Mouse (Mus musculus) G1E (cell line): ENCODE data around the gene Chrnb2. TPM values are rescaled to one million over a fixed set of nuclear protein-coding genes. Genes with fewer than 3 reads are reported as not detected.

Experiments
- ATAC-seq: 2 replicates; pipeline ENCODE4 v1.8.0; 2016; ENCODE audit warnings: mild to moderate bottlenecking; ENCODE audit not compliant: insufficient number of reproducible peaks, poor library complexity, low FRiP score, severe bottlenecking; ENCODE audit errors: extremely low read depth
- DNase-seq: peaks from one replicate; pipeline ENCODE4 v3.0.0; 2012; ENCODE audit warnings: low spot score
- H3K27me3 ChIP-seq: 2 replicates; pipeline ENCODE4 v1.6.1; 2012; ENCODE audit warnings: mild to moderate bottlenecking, low read length, inconsistent platforms; ENCODE audit not compliant: insufficient read depth
- H3K36me3 ChIP-seq: replicated peaks from 2 replicates; pipeline ENCODE3; 2012; ENCODE audit warnings: mild to moderate bottlenecking, inconsistent platforms
- H3K4me1 ChIP-seq: 2 replicates; pipeline ENCODE4 v1.6.1; 2012; ENCODE audit warnings: low read depth, low read length, inconsistent platforms, mixed read lengths; ENCODE audit not compliant: insufficient read depth
- H3K4me3 ChIP-seq: 2 replicates; pipeline ENCODE4 v1.5.1; 2012; ENCODE audit warnings: low read depth, mild to moderate bottlenecking, inconsistent platforms, low read length, moderate library complexity, mixed read lengths
- H3K9me3 ChIP-seq: replicated peaks from 2 replicates; pipeline ENCODE4 v1.6.1; 2012; ENCODE audit warnings: inconsistent platforms
- CTCF ChIP-seq: IDR thresholded peaks from 2 replicates; pipeline ENCODE4 v1.5.1; 2012; ENCODE audit warnings: low read depth, low read length, inconsistent platforms, mixed read lengths
- GATA1 ChIP-seq: IDR thresholded peaks from 2 replicates; pipeline ENCODE4 v1.6.1; 2012; ENCODE audit warnings: borderline replicate concordance, low read length, inconsistent platforms, mixed read lengths
- GATA2 ChIP-seq: IDR thresholded peaks from 2 replicates; pipeline ENCODE4 v1.6.1; 2012; ENCODE audit warnings: low read depth, low read length, inconsistent platforms, borderline replicate concordance
- POLR2AphosphoS5 ChIP-seq: IDR thresholded peaks from 2 replicates; pipeline ENCODE4 v1.6.1; 2012; ENCODE audit warnings: low read depth, low read length, inconsistent platforms; ENCODE audit not compliant: insufficient replicate concordance
- TAL1 ChIP-seq: conservative IDR thresholded peaks from 2 replicates; pipeline ENCODE4 v1.6.1; 2012; ENCODE audit warnings: low read depth, low read length, inconsistent platforms, mixed read lengths
- polyA plus RNA-seq: library from polyadenylated mRNA; stranded (reverse); fragments of >175 nt; gene quantifications from 2 replicates; pipeline ENCODE4 v1.2.3, GENCODE M21; 2012
- total RNA-seq, 2 experiments: library from RNA; stranded (forward) in 1 of 2; stranded (reverse) in 1 of 2; fragments of 200-1000 nt in 1 of 2; fragments of >200 nt in 1 of 2; fragmentation: Nextera tagmentation in 1 of 2; gene quantifications; 2 replicates each; pipeline ENCODE4 v1.2.3; 2014 to 2017

Gene Chrnb2
- total RNA-seq (2014; fragmentation: Nextera tagmentation), result 2.0 and 2.2 TPM in 2 replicates
- 1.2 and 1.3 TPM in 2 replicates for total RNA-seq (2017)
- polyA plus RNA-seq, result 0.14 and 0.23 TPM in 2 replicates

DNA sequence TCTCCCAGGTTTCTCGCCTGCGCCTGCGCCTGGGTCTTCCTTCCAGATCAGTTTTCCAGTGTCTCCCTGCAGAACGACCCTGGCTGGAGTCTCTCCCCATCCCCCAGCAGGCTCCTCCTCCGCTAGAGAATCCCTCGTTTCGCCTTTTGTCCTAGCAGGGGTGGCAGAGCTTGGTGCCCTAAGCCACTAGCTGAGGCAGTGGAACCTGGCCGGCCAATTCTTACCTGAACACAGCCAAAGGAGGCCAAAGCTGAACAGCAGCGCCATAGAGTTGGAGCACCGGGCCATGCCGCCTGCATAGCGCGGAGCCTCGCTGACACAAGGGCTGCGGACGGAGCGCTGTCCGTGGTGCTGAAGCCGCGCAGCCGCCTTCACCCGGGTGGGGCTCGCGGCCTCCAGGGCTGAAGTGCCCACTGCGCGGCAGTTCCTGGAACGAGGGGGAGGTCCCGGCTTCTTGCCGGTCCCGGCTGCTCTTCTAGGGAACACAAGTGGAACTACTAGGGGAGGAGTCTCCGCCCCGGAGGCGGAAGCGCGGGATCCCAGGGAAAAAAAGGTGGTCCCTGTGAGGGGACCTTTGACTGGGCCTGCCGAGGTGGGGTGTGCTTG, at the start of gene Chrnb2:
Gene Chrnb2 (minus strand): TSS at position 514 of the 606 bp plus-strand sequence.
- Histone ChIP-seq H3K36me3 (peaks cover 7% of the 10 kb centered on the region), H3K27me3 (peaks cover 46% of the 10 kb centered on the region)

DNA sequence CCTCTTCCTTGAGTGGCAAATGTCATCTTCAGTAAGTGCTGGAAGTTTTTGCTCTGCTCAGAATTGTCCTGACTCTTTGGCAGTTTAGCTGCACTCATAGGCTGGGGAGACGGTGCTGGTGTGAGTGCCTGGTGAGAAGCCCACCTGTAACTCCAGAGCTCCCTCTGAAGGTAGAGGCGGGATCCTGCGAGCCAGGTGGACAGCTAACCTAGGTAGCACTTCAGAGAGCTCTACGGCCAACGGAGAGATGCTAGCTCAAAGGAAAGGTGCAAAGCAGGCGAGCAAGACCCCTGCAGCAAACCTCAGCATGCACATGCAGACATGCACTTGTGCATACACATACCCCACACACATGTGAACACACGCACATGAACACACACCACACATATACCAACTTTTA, 49.6 kb upstream of the Chrnb2 start:
- TF ChIP-seq TAL1 (no peak), POLR2AphosphoS5 (no peak), GATA2 (no peak), CTCF (no peak), GATA1 (no peak)
- no peaks in the 10 kb centered on the region; the same call in 1 of the 2 replicates for H3K4me1 ChIP-seq

More for the DNA sequence above, at the start of gene Chrnb2:
- no peaks in the 10 kb centered on the region for H3K9me3 ChIP-seq
- DNase-seq, result peak; percentile 57
- peaks cover 9% of the 10 kb centered on the region for H3K4me1 ChIP-seq
- ATAC-seq, result no peak
- H3K4me3 ChIP-seq, result no peak within 1 kb of the TSS; the same call in 1 of the 2 replicates
- TF ChIP-seq GATA1 (no peak), POLR2AphosphoS5 (no peak), GATA2 (no peak), CTCF (no peak), TAL1 (no peak)

DNA sequence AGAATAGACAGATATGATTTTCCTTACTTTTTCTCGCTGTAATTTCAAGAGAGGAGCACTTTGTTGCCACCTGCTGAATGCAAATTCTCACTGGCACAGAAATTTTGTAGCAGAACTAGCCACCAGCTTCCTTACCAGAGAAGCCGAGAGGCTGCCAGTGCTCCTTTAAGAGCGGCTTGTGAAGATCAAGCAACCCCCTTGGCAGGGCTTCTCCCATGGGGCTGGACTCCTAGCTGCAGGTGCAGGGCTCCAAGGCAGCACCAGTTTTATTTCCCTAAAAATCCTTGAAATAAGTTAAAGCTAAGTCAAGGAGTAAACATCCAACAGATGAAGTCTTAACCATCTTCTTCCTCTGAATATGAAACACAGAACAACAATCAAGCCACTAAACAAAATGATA, 47.7 kb upstream of the Chrnb2 start:
- no peaks in the 10 kb centered on the region for H3K9me3 ChIP-seq
- H3K36me3 ChIP-seq, result no peaks in the 10 kb centered on the region
- ATAC-seq (no peak), DNase-seq (no peak)
- TF ChIP-seq TAL1 (no peak), GATA1 (no peak), GATA2 (no peak), CTCF (no peak), POLR2AphosphoS5 (no peak)
- peaks cover 18% of the 10 kb centered on the region for H3K27me3 ChIP-seq
- peaks cover 13% of the 10 kb centered on the region for H3K4me1 ChIP-seq
- no peak overlapping the region for H3K4me3 ChIP-seq

More for the DNA sequence above, 49.6 kb upstream of the Chrnb2 start:
- Histone ChIP-seq H3K4me3 (no peak overlapping the region), H3K27me3 (peaks cover 17% of the 10 kb centered on the region), H3K36me3 (no peaks in the 10 kb centered on the region), H3K9me3 (no peaks in the 10 kb centered on the region)
- DNase-seq, result no peak
- ATAC-seq, result no peak

DNA sequence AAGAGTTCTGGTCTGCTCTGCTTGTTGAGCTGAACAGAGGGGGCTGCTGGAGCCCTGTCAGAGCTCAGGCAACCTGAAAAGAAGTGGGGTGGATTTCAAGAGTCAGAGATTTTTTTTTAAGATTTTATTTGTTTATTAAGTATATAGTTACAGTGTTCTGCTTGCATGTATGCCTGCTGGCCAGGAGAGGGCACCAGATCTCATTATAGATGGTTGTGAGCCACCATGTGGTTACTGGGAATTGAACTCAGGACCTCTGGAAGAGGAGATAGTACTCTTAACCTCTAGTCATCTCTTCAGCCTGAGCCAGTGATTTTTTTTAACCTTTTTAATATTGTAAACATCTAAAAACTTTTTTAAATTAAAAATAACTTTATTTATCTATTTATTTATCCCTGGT, 46.4 kb upstream of the Chrnb2 start:
- TF ChIP-seq POLR2AphosphoS5, result no peak
- no peak for TF ChIP-seq GATA2
- TF ChIP-seq TAL1, result no peak
- TF ChIP-seq CTCF, result no peak
- TF ChIP-seq GATA1, result no peak
- no peaks in the 10 kb centered on the region for H3K36me3 ChIP-seq
- no peaks in the 10 kb centered on the region for H3K9me3 ChIP-seq
- H3K4me3 ChIP-seq, result no peak overlapping the region
- ATAC-seq (no peak), DNase-seq (no peak)
- H3K4me1 ChIP-seq, result peaks cover 13% of the 10 kb centered on the region
- H3K27me3 ChIP-seq, result peaks cover 14% of the 10 kb centered on the region

DNA sequence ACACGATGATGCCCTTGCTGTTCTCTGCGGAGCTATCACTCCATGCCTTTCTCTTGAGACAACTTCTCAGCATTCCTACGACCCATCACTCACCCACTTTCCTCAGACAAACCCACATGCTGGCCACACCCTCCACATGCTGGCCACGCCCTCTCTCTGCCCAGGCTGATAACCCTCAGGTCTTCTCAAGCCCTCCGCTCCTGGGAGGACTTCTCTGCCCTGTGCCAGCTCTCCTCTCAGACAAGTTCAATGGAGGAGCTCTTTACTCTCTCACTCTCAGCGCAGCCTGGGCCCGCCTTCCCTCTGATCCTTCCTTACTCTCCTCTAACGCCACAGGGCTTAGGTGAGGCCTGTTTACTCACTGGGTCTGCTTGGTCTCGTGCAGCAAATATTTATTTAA, 44.2 kb upstream of the Chrnb2 start:
- peak; percentile 27 for DNase-seq
- no peak for ATAC-seq
- Histone ChIP-seq H3K4me3 (peak overlapping the region; percentile 34; the same call in 1 of the 2 replicates), H3K4me1 (peaks cover 13% of the 10 kb centered on the region), H3K9me3 (no peaks in the 10 kb centered on the region), H3K36me3 (no peaks in the 10 kb centered on the region), H3K27me3 (peaks cover 7% of the 10 kb centered on the region; the same call in 1 of the 2 replicates)
- TF ChIP-seq GATA1 (no peak), GATA2 (no peak), TAL1 (no peak), CTCF (no peak), POLR2AphosphoS5 (no peak)

DNA sequence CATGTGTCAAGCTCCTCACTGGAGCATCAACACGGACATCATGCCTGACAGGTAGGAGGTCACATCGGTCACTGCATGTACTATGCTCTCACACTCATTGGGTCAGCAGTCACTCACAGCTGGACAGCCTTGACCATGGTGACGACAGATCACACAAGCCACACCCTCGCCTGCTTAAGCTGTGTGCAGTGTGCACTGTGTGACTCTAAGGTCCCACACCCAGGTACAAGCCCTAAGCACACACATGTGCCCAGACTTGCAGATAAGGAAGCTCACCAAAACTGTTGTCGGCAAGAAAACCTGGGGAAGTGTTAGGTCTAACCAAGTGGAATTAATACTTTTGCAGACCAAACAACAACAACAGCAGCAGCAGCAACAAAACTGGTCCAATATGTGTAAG, 43.4 kb upstream of the Chrnb2 start:
- H3K9me3 ChIP-seq, result no peaks in the 10 kb centered on the region
- H3K36me3 ChIP-seq, result no peaks in the 10 kb centered on the region
- H3K27me3 ChIP-seq, result peaks cover 10% of the 10 kb centered on the region; the same call in 1 of the 2 replicates
- ATAC-seq, result no peak
- H3K4me1 ChIP-seq, result peaks cover 13% of the 10 kb centered on the region
- no peak for TF ChIP-seq GATA2
- no peak for TF ChIP-seq GATA1
- TF ChIP-seq CTCF, result no peak
- TF ChIP-seq POLR2AphosphoS5, result no peak
- no peak for TF ChIP-seq TAL1
- no peak overlapping the region; the same call in 1 of the 2 replicates for H3K4me3 ChIP-seq
- DNase-seq, result no peak
